Comparison of ENCODE assay signal across 12 mouse cellular contexts in the genomic region with DNA sequence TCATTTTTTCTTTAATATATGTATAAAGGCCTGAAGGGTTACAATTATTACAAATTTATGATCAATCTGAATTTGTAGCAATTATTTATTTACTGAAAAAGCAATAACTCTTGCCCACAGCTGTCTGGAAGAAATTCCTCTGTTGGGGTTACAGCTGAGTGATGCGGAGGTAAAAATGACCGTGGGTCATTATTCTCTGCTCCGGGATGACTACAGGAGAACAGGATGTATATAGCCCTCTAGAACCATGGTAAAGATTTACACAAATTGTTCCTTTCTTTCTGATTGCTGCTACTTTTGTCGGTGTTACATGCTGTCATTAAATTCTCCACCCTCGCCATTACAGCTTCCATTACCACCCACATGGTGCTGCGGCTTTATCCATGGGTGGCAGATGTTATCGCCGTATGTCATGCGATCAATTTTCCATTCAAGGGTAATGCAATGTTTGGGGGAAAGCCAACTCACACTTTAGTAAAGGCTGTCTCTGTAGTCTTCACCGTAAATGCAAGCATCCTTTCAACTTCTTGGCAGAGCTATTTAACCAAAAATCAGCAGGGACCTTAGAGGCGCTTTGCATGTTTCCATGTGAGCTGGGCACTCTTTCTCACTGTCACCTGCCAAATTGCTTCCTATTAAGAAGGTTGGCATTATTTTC. TPM values are rescaled to one million over a fixed set of nuclear protein-coding genes. Genes with fewer than 3 reads are reported as not detected.
DNase-seq lines count a peak whose midpoint lies in the region; ATAC-seq and TF ChIP-seq lines count a peak whose summit lies in the region.
"Had no signal": no experiment of that assay in that cellular context is flagged by ENCODE, and none has a peak within 500 bp of the region (broad histone marks: within the 10 kb centered on the region; RNA-seq: fewer than 3 reads in every experiment).

No protein-coding gene starts in this region.

- ATAC-seq in forebrain, postnatal 0 days: peak; percentile 85
- ATAC-seq in midbrain, embryonic 15.5 days (replicated peaks): no peak
- no peak for ATAC-seq in lung, postnatal 0 days

- no peak overlapping the region for H3K4me3 ChIP-seq in forebrain, postnatal 0 days (ENCODE audit: low read depth, low read length)
- no peak overlapping the region for H3K4me3 ChIP-seq in midbrain, embryonic 15.5 days
- H3K4me3 ChIP-seq in lung, postnatal 0 days (ENCODE audit: low read depth, low read length): no peak overlapping the region
- H3K4me3 ChIP-seq: limb, embryonic 15.5 days had no signal

- H3K9ac ChIP-seq in forebrain, postnatal 0 days: no peak overlapping the region
- no peak overlapping the region for H3K9ac ChIP-seq in midbrain, embryonic 15.5 days
- H3K9ac ChIP-seq in lung, postnatal 0 days (replicated peaks; ENCODE audit: low read depth): no peak overlapping the region
- H3K9ac ChIP-seq: limb, embryonic 15.5 days had no signal

- H3K27me3 ChIP-seq in forebrain, postnatal 0 days (ENCODE audit: insufficient read depth, low read length): no peaks in the 10 kb centered on the region
- H3K27me3 ChIP-seq in midbrain, embryonic 15.5 days (replicated peaks): no peaks in the 10 kb centered on the region
- H3K27me3 ChIP-seq in lung, postnatal 0 days (replicated peaks; ENCODE audit: insufficient read depth, low read length): no peaks in the 10 kb centered on the region
- H3K27me3 ChIP-seq: limb, embryonic 15.5 days had no signal

- no peaks in the 10 kb centered on the region; the same call in 1 of the 2 replicates for H3K4me1 ChIP-seq in forebrain, postnatal 0 days (ENCODE audit: insufficient read depth)
- H3K4me1 ChIP-seq in midbrain, embryonic 15.5 days: no peaks in the 10 kb centered on the region
- H3K4me1 ChIP-seq in lung, postnatal 0 days (ENCODE audit: insufficient read depth, low read depth, low read length): no peaks in the 10 kb centered on the region
- H3K4me1 ChIP-seq: limb, embryonic 15.5 days had no signal

- H3K27ac ChIP-seq in forebrain, postnatal 0 days (ENCODE audit: low read depth, low read length): peak overlapping the region; percentile 2; the same call in 1 of the 2 replicates
- H3K27ac ChIP-seq in midbrain, embryonic 15.5 days: peak overlapping the region; percentile 11; the same call in 1 of the 2 replicates
- no peak overlapping the region for H3K27ac ChIP-seq in lung, postnatal 0 days (ENCODE audit: low read length)
- H3K27ac ChIP-seq: limb, embryonic 15.5 days had no signal

- no peaks in the 10 kb centered on the region for H3K36me3 ChIP-seq in forebrain, postnatal 0 days (ENCODE audit: insufficient read depth)
- H3K36me3 ChIP-seq in midbrain, embryonic 15.5 days (replicated peaks): no peaks in the 10 kb centered on the region
- no peaks in the 10 kb centered on the region for H3K36me3 ChIP-seq in lung, postnatal 0 days (ENCODE audit: insufficient read depth, low read length)
- H3K36me3 ChIP-seq: limb, embryonic 15.5 days had no signal

- DNase-seq in left cerebral cortex, postnatal 14 days (ENCODE audit: low spot score in 2 of 2): peak; percentile 30 to 32
- no peak for DNase-seq in left cerebral cortex, postnatal 10 days (ENCODE audit: extremely low spot score in 1 of 2, low spot score in 2 of 2)
- DNase-seq in MN1 (ENCODE audit: low spot score): peak; percentile 71
- DNase-seq in forebrain, postnatal 0 days: peak; percentile 71
- no peak for DNase-seq in heart, postnatal 4 days
- no peak for DNase-seq in lung, postnatal 0 days (ENCODE audit: low spot score)
- DNase-seq: heart, adult 18-20 months; kidney, postnatal 10 days; lung, postnatal 10 days; retina, postnatal 1 day had no signal

- WGBS in forebrain, postnatal 0 days: 31% methylated on average over 11 of the region's 11 CpGs
- WGBS in midbrain, embryonic 15.5 days: 63% methylated on average over 11 of the region's 11 CpGs
- WGBS in lung, postnatal 0 days: 75% methylated on average over 11 of the region's 11 CpGs

- H3K9me3 ChIP-seq in forebrain, postnatal 0 days (ENCODE audit: low read length): no peaks in the 10 kb centered on the region
- no peaks in the 10 kb centered on the region for H3K9me3 ChIP-seq in midbrain, embryonic 15.5 days
- H3K9me3 ChIP-seq in lung, postnatal 0 days (ENCODE audit: low read length): no peaks in the 10 kb centered on the region
- H3K9me3 ChIP-seq: limb, embryonic 15.5 days had no signal

- TF ChIP-seq CTCF in forebrain, postnatal 0 days (IDR thresholded peaks at IDR 0.05; ENCODE audit: low read depth): no peak
- no peak for TF ChIP-seq CTCF in lung, postnatal 0 days (IDR thresholded peaks at IDR 0.05)

- TF ChIP-seq EP300 in lung, postnatal 0 days (IDR thresholded peaks at IDR 0.05): no peak

- intact Hi-C loops in left cerebral cortex, postnatal 14 days (cut with DNase I): no loop called here
- intact Hi-C loops in left cerebral cortex, postnatal 10 days (cut with DNase I): no loop called here

- peak overlapping the region; percentile 28; the same call in 1 of the 2 replicates for H3K4me2 ChIP-seq in forebrain, postnatal 0 days (ENCODE audit: low read depth)
- H3K4me2 ChIP-seq in midbrain, embryonic 15.5 days: no peak overlapping the region
- no peak overlapping the region for H3K4me2 ChIP-seq in lung, postnatal 0 days (replicated peaks; ENCODE audit: low read depth, low read length)
- H3K4me2 ChIP-seq: limb, embryonic 15.5 days had no signal

RNA-seq across cellular contexts. Expression of a gene that starts 12.7 kb away (rescaled TPM):
- total RNA-seq in left cerebral cortex, postnatal 14 days (2021): 10 to 100 TPM; 89.3 to 90.8 TPM
- total RNA-seq in left cerebral cortex, postnatal 10 days (2021): 100 to 1,000 TPM in 1 of 2 experiments, 10 to 100 TPM in 1; 97.7 to 107 TPM
- 89.7 and 98.2 TPM in 2 replicates for total RNA-seq in forebrain, postnatal 0 days (2014; rRNA removed)
- polyA plus RNA-seq in forebrain, postnatal 0 days (2015; fragmentation: Nextera tagmentation; extraction: Ambion mirVana): 28.1 and 46.2 TPM in 2 replicates
- polyA plus RNA-seq in midbrain, embryonic 15.5 days (2015; fragmentation: Nextera tagmentation; extraction: Ambion mirVana): 62.3 and 70.4 TPM in 2 replicates
- total RNA-seq in heart, postnatal 4 days (2021): 1 to 10 TPM in 1 of 2 experiments, under 1 TPM in 1; 0.71 to 1.1 TPM
- 0.06 and 0.07 TPM in 2 replicates for polyA plus RNA-seq in lung, postnatal 0 days (2015; fragmentation: Nextera tagmentation; extraction: Ambion mirVana)

Comparison
In these comparisons a context has a peak if more than half of its experiments do, and no peak if none do; other contexts are left out.
1. DNase-seq: peak in left cerebral cortex, postnatal 14 days (2 of 2), MN1 (single experiment) and forebrain, postnatal 0 days (single experiment); none in left cerebral cortex, postnatal 10 days (0 of 2), heart, postnatal 4 days (single experiment) and lung, postnatal 0 days (single experiment).
2. RNA of a gene that starts 12.7 kb away (total RNA-seq): 97.7 to 107 TPM in left cerebral cortex, postnatal 10 days, 89.7 to 98.2 TPM in forebrain, postnatal 0 days and 89.3 to 90.8 TPM in left cerebral cortex, postnatal 14 days; 0.71 to 1.1 TPM in heart, postnatal 4 days; every median in the first group is over 10 times any median in the second.